Mouse (Mus musculus) kidney, embryonic 14.5 days (tissue): Measurements from ENCODE around the gene Zc3h10. TPM values are rescaled to one million over a fixed set of nuclear protein-coding genes. Genes with fewer than 3 reads are reported as not detected.
"Not testable (repeated sequence)": the region's sequence is repeated elsewhere in the genome, so short reads cannot be mapped to it uniquely, and the experiment has no call there.

Experiments used
- ATAC-seq: fragments of 200-750 bp; cut with Nextera tagmentation; 2 replicates; pipeline ENCODE4 v1.8.0; 2017; ENCODE audit warnings: moderate number of reproducible peaks, mild to moderate bottlenecking, moderate TSS enrichment, moderate library complexity; ENCODE audit not compliant: low FRiP score, low TSS enrichment
- H3K27ac ChIP-seq: fragments of 300-500 bp; sonication (generic); 2 replicates; pipeline ENCODE4 v1.5.1; 2014; ENCODE audit warnings: low read depth, mild to moderate bottlenecking, low read length, moderate library complexity, mixed read lengths
- H3K27me3 ChIP-seq: fragments of 300-500 bp; sonication (generic); 2 replicates; pipeline ENCODE4 v1.6.1; 2014; ENCODE audit warnings: mild to moderate bottlenecking, low read length; ENCODE audit not compliant: control insufficient read depth, insufficient read depth
- H3K36me3 ChIP-seq: fragments of 300-500 bp; sonication (generic); 2 replicates; pipeline ENCODE4 v1.6.1; 2014; ENCODE audit warnings: low read length, mixed read lengths; ENCODE audit not compliant: control insufficient read depth, insufficient read depth
- H3K4me1 ChIP-seq: fragments of 300-500 bp; sonication (generic); 2 replicates; pipeline ENCODE4 v1.6.1; 2014; ENCODE audit warnings: low read length, mixed read lengths; ENCODE audit not compliant: control insufficient read depth, insufficient read depth
- H3K4me2 ChIP-seq: fragments of 300-500 bp; sonication (generic); replicated peaks from 2 replicates; pipeline ENCODE4 v1.6.1; 2014; ENCODE audit warnings: low read depth, mild to moderate bottlenecking, low read length
- H3K4me3 ChIP-seq: fragments of 300-500 bp; sonication (generic); 2 replicates; pipeline ENCODE4 v1.5.1; 2014; ENCODE audit warnings: mild to moderate bottlenecking, low read length
- H3K9ac ChIP-seq: fragments of 300-500 bp; sonication (generic); 2 replicates; pipeline ENCODE4 v1.6.1; 2014; ENCODE audit warnings: low read depth, mild to moderate bottlenecking, low read length, moderate library complexity
- H3K9me3 ChIP-seq: fragments of 300-500 bp; sonication (generic); 2 replicates; pipeline ENCODE4 v1.6.1; 2016; ENCODE audit warnings: low read length; ENCODE audit not compliant: control insufficient read depth
- WGBS: fragments of 180-500 bp; shearing (Covaris S2); extraction: QIAGEN DNeasy Blood & Tissue Kit; methylation state at CpG from one replicate; pipeline ENCODE4 v1.1.7; 2014; 5-methylcytosine and 5-hydroxymethylcytosine counted together
- polyA plus RNA-seq: library from polyadenylated mRNA; unstranded; fragments of >200 nt; fragmentation: Nextera tagmentation; extraction: Ambion mirVana; gene quantifications from 2 replicates; pipeline ENCODE4 v1.2.1, GENCODE M21; 2014

Zc3h10 gene
- polyA plus RNA-seq, 1 experiment from 2014 or later, result 13.5 TPM

DNA sequence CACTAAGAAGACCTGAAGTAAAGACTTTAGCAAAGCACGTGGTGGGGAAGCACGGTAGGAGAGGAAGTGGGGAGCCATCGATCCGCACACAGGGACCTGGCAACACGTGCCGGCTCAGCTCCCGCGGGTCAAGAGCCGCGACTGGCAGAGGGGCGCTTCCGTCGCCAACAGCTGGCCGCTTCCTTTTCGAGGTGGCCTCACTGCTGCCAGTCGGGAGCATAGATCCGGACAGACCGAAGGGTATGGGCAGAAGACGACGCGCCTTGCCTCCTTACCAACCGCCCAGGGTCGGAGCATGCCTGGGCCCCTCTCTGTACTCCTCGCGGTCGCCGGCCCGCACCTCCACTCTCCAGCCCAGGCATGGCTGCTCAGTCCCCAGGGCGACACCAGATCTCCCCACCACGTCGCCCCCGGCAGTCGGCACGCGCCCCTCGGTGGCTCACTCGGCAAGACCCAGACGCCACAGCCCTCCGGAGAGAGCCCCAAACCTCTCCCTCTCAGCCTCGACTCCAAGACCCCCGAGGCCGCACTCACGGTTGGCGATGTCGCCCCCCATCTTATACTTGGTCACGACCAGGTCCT, 17.7 kb upstream of the Zc3h10 start:
- peak; percentile 47 for ATAC-seq
- Histone ChIP-seq H3K4me2 (peak overlapping the region; percentile 64), H3K4me1 (0 out of 2 replicates have a peak, but pooled peaks cover 11% of the 10 kb centered on the region), H3K9ac (peak overlapping the region; percentile 92), H3K9me3 (no peaks in the 10 kb centered on the region), H3K4me3 (peak overlapping the region; percentile 74), H3K36me3 (peaks cover 33% of the 10 kb centered on the region), H3K27ac (peak overlapping the region; percentile 86), H3K27me3 (no peaks in the 10 kb centered on the region)
- WGBS, result 1% methylated on average over 45 of the region's 46 CpGs

DNA sequence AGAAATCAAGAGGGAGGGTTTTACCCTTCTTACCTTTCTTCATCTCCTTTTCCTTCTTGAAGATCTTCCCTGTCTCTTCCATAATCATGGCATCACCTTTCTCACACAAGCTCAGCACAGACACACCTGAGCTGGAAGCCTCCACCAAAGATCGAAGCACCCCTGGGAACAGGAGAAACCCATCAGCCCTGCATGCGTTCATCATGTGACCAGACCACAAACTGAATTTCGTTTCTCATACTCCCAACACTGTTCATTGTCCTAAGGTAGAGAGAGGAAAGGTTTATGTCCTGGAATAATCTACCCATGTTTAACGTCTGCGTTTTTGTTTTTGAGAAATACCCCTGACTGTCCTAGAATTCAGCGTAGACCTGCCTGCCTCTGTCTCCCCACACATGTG, 16.0 kb upstream of the Zc3h10 start:
- Histone ChIP-seq H3K9ac (no peak overlapping the region; the same call in 1 of the 2 replicates), H3K9me3 (no peaks in the 10 kb centered on the region), H3K4me2 (peak overlapping the region; percentile 64; the same call in 1 of the 2 replicates), H3K4me1 (0 out of 2 replicates have a peak, but pooled peaks cover 11% of the 10 kb centered on the region), H3K4me3 (no peak overlapping the region; the same call in 1 of the 2 replicates), H3K36me3 (peaks cover 49% of the 10 kb centered on the region), H3K27ac (no peak overlapping the region), H3K27me3 (no peaks in the 10 kb centered on the region)
- ATAC-seq, result no peak
- 86% methylated on average over 6 of the region's 6 CpGs for WGBS

- Histone ChIP-seq H3K27ac (no peak overlapping the region), H3K9ac (no peak overlapping the region), H3K36me3 (peaks cover 51% of the 10 kb centered on the region), H3K4me2 (no peak overlapping the region), H3K9me3 (no peaks in the 10 kb centered on the region), H3K27me3 (no peaks in the 10 kb centered on the region), H3K4me3 (no peak overlapping the region), H3K4me1 (no peaks in the 10 kb centered on the region)
- ATAC-seq, result no peak
- WGBS, result 89% methylated on average over 6 of the region's 6 CpGs
These were observed 9.4 kb upstream of the Zc3h10 start for GRCm38 (mm10) chr10:128556963-128557362.

DNA sequence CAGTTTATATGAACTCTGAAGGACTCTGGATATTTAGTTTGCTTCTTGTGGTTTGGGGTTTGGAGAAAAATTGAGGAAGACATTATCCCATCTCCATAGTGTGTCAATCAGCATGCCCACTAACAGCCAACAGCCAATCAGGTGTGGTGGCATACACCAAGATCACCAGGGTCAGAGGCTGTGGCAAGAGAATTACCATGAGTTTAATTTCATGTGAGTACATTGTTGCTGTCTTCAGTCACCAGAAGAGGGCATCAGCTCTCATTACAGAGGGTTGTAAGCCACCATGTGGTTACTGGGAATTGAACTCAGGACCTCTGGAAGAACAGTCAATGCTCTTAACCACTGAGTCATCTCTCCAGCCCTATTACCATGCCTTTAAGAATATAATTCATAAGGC, 8.7 kb upstream of the Zc3h10 start:
- H3K9ac ChIP-seq, result no peak overlapping the region
- ATAC-seq, result no peak
- H3K4me3 ChIP-seq, result no peak overlapping the region
- H3K4me1 ChIP-seq, result no peaks in the 10 kb centered on the region
- H3K36me3 ChIP-seq, result peaks cover 45% of the 10 kb centered on the region
- H3K27me3 ChIP-seq, result no peaks in the 10 kb centered on the region
- no peak overlapping the region for H3K4me2 ChIP-seq
- H3K27ac ChIP-seq, result no peak overlapping the region
- H3K9me3 ChIP-seq, result no peaks in the 10 kb centered on the region

GRCm38 (mm10) chr10:128555567-128555966, 8.0 kb upstream of the Zc3h10 start:
- not testable (repeated sequence) for H3K27me3 ChIP-seq, H3K4me2 ChIP-seq, H3K9ac ChIP-seq, ATAC-seq, H3K9me3 ChIP-seq, H3K4me3 ChIP-seq, H3K4me1 ChIP-seq, H3K27ac ChIP-seq
- whole genome bisulfite sequencing, result 85% methylated on average over 1 of the region's 1 CpGs
- peaks cover 37% of the 10 kb centered on the region for H3K36me3 ChIP-seq

- ATAC-seq, H3K27me3 ChIP-seq, H3K27ac ChIP-seq, H3K4me1 ChIP-seq, H3K9ac ChIP-seq, H3K4me2 ChIP-seq, H3K36me3 ChIP-seq, H3K9me3 ChIP-seq, H3K4me3 ChIP-seq: not testable (repeated sequence)
- 94% methylated on average over 11 of the region's 11 CpGs for WGBS
These were observed 2.7 kb upstream of the Zc3h10 start for GRCm38 (mm10) chr10:128550144-128550823.

DNA sequence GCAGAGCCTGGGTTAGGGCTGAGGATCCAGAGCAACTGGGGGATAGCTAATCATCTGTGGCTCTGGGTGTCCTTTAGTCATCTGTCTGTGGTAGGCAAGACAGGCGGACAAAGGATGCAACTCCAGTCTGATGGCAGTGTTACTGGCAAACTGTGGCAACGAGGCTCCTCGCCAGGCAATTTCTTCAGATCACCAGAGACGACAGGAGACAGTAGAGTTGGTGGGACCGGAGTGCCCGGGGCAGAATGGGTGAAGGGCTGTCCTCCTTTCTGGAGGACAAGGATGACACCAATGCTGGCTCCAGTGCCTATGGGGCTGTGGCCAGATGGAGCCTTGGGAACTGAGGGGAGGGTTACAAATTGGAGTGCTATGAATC, 2.1 kb upstream of the Zc3h10 start:
- not testable (repeated sequence) for ATAC-seq, H3K9me3 ChIP-seq, H3K4me1 ChIP-seq, H3K27ac ChIP-seq, H3K4me2 ChIP-seq, H3K9ac ChIP-seq, H3K27me3 ChIP-seq, H3K4me3 ChIP-seq
- WGBS, result 70% methylated on average over 6 of the region's 6 CpGs
- H3K36me3 ChIP-seq, result peaks cover 13% of the 10 kb centered on the region

- Histone ChIP-seq H3K36me3 (peaks cover 19% of the 10 kb centered on the region), H3K4me1 (peaks cover 10% of the 10 kb centered on the region; the same call in 1 of the 2 replicates), H3K9me3 (no peaks in the 10 kb centered on the region), H3K27ac (peak within 1 kb of the TSS; percentile 99), H3K4me3 (peak within 1 kb of the TSS; percentile 78), H3K9ac (peak within 1 kb of the TSS; percentile 86), H3K27me3 (no peaks in the 10 kb centered on the region), H3K4me2 (peak within 1 kb of the TSS; percentile 80)
- under 1% methylated on average over 31 of the region's 31 CpGs for WGBS
- ATAC-seq, result peak; percentile 91
These were observed 1.5 kb upstream of the Zc3h10 start, which contains the start of gene Rpl41 for GRCm38 (mm10) chr10:128548947-128549681. Rpl41 (minus strand) TSS chr10:128549305.
